Comparison of ENCODE assay signal across 8 mouse cellular contexts in the genomic region with DNA sequence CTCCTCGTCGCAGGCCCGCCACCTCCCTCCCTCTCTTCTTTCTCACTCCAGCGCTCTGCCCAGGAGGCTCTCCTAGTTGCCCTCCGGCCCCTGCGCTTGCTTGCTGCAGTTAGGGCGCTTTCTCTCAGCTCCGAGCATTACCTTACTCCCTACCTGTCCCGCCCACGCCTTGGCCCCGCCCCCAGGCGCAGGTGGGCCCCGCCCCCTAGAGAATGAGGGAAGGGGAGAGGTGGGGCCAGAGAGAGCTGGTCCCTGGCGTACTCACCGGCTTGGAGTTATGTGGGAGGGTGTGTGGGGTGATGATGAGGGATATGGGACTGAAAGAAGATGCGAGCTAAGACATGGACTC. TPM values are rescaled to one million over a fixed set of nuclear protein-coding genes. Genes with fewer than 3 reads are reported as not detected.
DNase-seq lines count a peak whose midpoint lies in the region; ATAC-seq lines count a peak whose summit lies in the region.

No protein-coding gene starts in this region.

- H3K9me3 ChIP-seq in embryonic facial prominence, embryonic 12.5 days, result no peaks in the 10 kb centered on the region
- H3K9me3 ChIP-seq in intestine, embryonic 16.5 days (ENCODE audit: control insufficient read depth, low read length), result no peaks in the 10 kb centered on the region
- H3K9me3 ChIP-seq in liver, embryonic 11.5 days (ENCODE audit: control insufficient read depth, low read length), result no peaks in the 10 kb centered on the region
- no peaks in the 10 kb centered on the region for H3K9me3 ChIP-seq in neural tube, embryonic 12.5 days

- peak; percentile 15; the same call in 1 of the 2 replicates for ATAC-seq in cerebellum, adult (ENCODE audit: insufficient number of reproducible peaks, low FRiP score, low TSS enrichment)
- ATAC-seq in embryonic facial prominence, embryonic 12.5 days (ENCODE audit: insufficient number of reproducible peaks, insufficient read depth, low FRiP score, low TSS enrichment), result peak; percentile 62; the same call in 1 of the 2 replicates
- peak; percentile 91 for ATAC-seq in intestine, embryonic 16.5 days
- 0 out of 2 replicates have a peak, but pooled peaks have one; percentile 10 for ATAC-seq in liver, embryonic 11.5 days (replicated peaks; ENCODE audit: low FRiP score)
- ATAC-seq in neural tube, embryonic 12.5 days (ENCODE audit: low FRiP score, low read depth), result peak; percentile 36; the same call in 1 of the 2 replicates

- no peaks in the 10 kb centered on the region for H3K36me3 ChIP-seq in embryonic facial prominence, embryonic 12.5 days
- no peaks in the 10 kb centered on the region for H3K36me3 ChIP-seq in intestine, embryonic 16.5 days (ENCODE audit: control insufficient read depth, insufficient read depth, low read length)
- no peaks in the 10 kb centered on the region for H3K36me3 ChIP-seq in liver, embryonic 11.5 days (ENCODE audit: control insufficient read depth, insufficient read depth, low read length)
- H3K36me3 ChIP-seq in neural tube, embryonic 12.5 days, result no peaks in the 10 kb centered on the region

- no peaks in the 10 kb centered on the region for H3K4me1 ChIP-seq in embryonic facial prominence, embryonic 12.5 days
- H3K4me1 ChIP-seq in intestine, embryonic 16.5 days (ENCODE audit: control insufficient read depth, insufficient read depth, low read length), result peaks cover 7% of the 10 kb centered on the region; the same call in 1 of the 2 replicates
- H3K4me1 ChIP-seq in liver, embryonic 11.5 days (replicated peaks; ENCODE audit: control insufficient read depth, insufficient read depth, low read length), result peaks cover 6% of the 10 kb centered on the region
- H3K4me1 ChIP-seq in neural tube, embryonic 12.5 days, result peaks cover 12% of the 10 kb centered on the region; the same call in 1 of the 2 replicates

- WGBS in embryonic facial prominence, embryonic 12.5 days, result under 1% methylated on average over 16 of the region's 16 CpGs
- 1% methylated on average over 15 of the region's 16 CpGs for WGBS in intestine, embryonic 16.5 days
- WGBS in liver, embryonic 11.5 days, result 2% methylated on average over 16 of the region's 16 CpGs
- under 1% methylated on average over 16 of the region's 16 CpGs for WGBS in neural tube, embryonic 12.5 days

- H3K27ac ChIP-seq in embryonic facial prominence, embryonic 12.5 days, result peak overlapping the region; percentile 32; the same call in 1 of the 2 replicates
- H3K27ac ChIP-seq in intestine, embryonic 16.5 days (ENCODE audit: low read length), result peak overlapping the region; percentile 65
- H3K27ac ChIP-seq in liver, embryonic 11.5 days (ENCODE audit: low read depth, low read length), result no peak overlapping the region
- H3K27ac ChIP-seq in neural tube, embryonic 12.5 days, result no peak overlapping the region

- H3K9ac ChIP-seq in embryonic facial prominence, embryonic 12.5 days, result peak overlapping the region; percentile 64
- H3K9ac ChIP-seq in intestine, embryonic 16.5 days (ENCODE audit: low read depth, low read length), result peak overlapping the region; percentile 73
- H3K9ac ChIP-seq in liver, embryonic 11.5 days (ENCODE audit: low read depth, low read length), result peak overlapping the region; percentile 50; the same call in 1 of the 2 replicates
- peak overlapping the region; percentile 57 for H3K9ac ChIP-seq in neural tube, embryonic 12.5 days

- no peak for DNase-seq in cerebellum, adult 9-11 months
- peak; percentile 30 for DNase-seq in CD4-positive helper T cell, adult 2 months (ENCODE audit: low read depth, low spot score)
- DNase-seq in liver, embryonic 11.5 days (ENCODE audit: low spot score), result no peak
- peak; percentile 48 to 55 for DNase-seq in urinary bladder, postnatal 36 days (ENCODE audit: low spot score in 2 of 2)

- peaks cover 25% of the 10 kb centered on the region for H3K27me3 ChIP-seq in embryonic facial prominence, embryonic 12.5 days
- no peaks in the 10 kb centered on the region; the same call in 1 of the 2 replicates for H3K27me3 ChIP-seq in intestine, embryonic 16.5 days (replicated peaks; ENCODE audit: control insufficient read depth, insufficient read depth, low read length)
- H3K27me3 ChIP-seq in liver, embryonic 11.5 days (replicated peaks; ENCODE audit: control insufficient read depth, insufficient read depth, low read length), result peaks cover 39% of the 10 kb centered on the region
- peaks cover 34% of the 10 kb centered on the region for H3K27me3 ChIP-seq in neural tube, embryonic 12.5 days (replicated peaks)

- peak overlapping the region; percentile 59 for H3K4me3 ChIP-seq in embryonic facial prominence, embryonic 12.5 days
- H3K4me3 ChIP-seq in intestine, embryonic 16.5 days (ENCODE audit: low read length), result peak overlapping the region; percentile 61
- peak overlapping the region; percentile 63 for H3K4me3 ChIP-seq in liver, embryonic 11.5 days (ENCODE audit: low read depth, low read length)
- peak overlapping the region; percentile 57 for H3K4me3 ChIP-seq in neural tube, embryonic 12.5 days

- H3K4me2 ChIP-seq in embryonic facial prominence, embryonic 12.5 days (replicated peaks), result peak overlapping the region; percentile 96
- peak overlapping the region; percentile 97 for H3K4me2 ChIP-seq in intestine, embryonic 16.5 days (ENCODE audit: low read depth, low read length)
- peak overlapping the region; percentile 97 for H3K4me2 ChIP-seq in liver, embryonic 11.5 days
- peak overlapping the region; percentile 100 for H3K4me2 ChIP-seq in neural tube, embryonic 12.5 days (replicated peaks)

RNA-seq across cellular contexts. Expression of gene B4galnt3, which starts 0.4 kb away (rescaled TPM):
- polyA plus RNA-seq in embryonic facial prominence, embryonic 12.5 days (2016; fragmentation: Nextera tagmentation; extraction: Ambion mirVana), result 1.2 and 1.5 TPM in 2 replicates
- polyA plus RNA-seq in intestine, embryonic 16.5 days (2015; fragmentation: Nextera tagmentation; extraction: Ambion mirVana), result 1.1 and 1.3 TPM in 2 replicates
- polyA plus RNA-seq in liver, embryonic 11.5 days (2014; fragmentation: Nextera tagmentation; extraction: Ambion mirVana), result 0.08 and 0.25 TPM in 2 replicates
- 0.39 and 0.46 TPM in 2 replicates for polyA plus RNA-seq in neural tube, embryonic 12.5 days (2016; fragmentation: Nextera tagmentation; extraction: Ambion mirVana)

RNA-seq across cellular contexts. Expression of gene D330020A13Rik, which starts 0.6 kb away (rescaled TPM):
- polyA plus RNA-seq in embryonic facial prominence, embryonic 12.5 days (2016; fragmentation: Nextera tagmentation; extraction: Ambion mirVana), result 0.72 and 0.79 TPM in 2 replicates
- 0.23 and 0.43 TPM in 2 replicates for polyA plus RNA-seq in intestine, embryonic 16.5 days (2015; fragmentation: Nextera tagmentation; extraction: Ambion mirVana)
- not detected in 2 replicates for polyA plus RNA-seq in liver, embryonic 11.5 days (2014; fragmentation: Nextera tagmentation; extraction: Ambion mirVana)
- polyA plus RNA-seq in neural tube, embryonic 12.5 days (2016; fragmentation: Nextera tagmentation; extraction: Ambion mirVana), result 0.49 TPM in 1 of 2 replicates, not detected in the other

Comparison
In these comparisons a context has a peak if more than half of its experiments do, and no peak if none do; other contexts are left out.
1. ATAC-seq: peak in every context shown above with its lines; median percentile 91 in intestine, embryonic 16.5 days; 62 in embryonic facial prominence, embryonic 12.5 days; 36 in neural tube, embryonic 12.5 days; 15 in cerebellum, adult; 10 in liver, embryonic 11.5 days.
2. DNase-seq: peak in CD4-positive helper T cell, adult 2 months (single experiment) and urinary bladder, postnatal 36 days (2 of 2); none in cerebellum, adult 9-11 months (single experiment) and liver, embryonic 11.5 days (single experiment).
3. H3K27ac ChIP-seq: peak in embryonic facial prominence, embryonic 12.5 days (single experiment) and intestine, embryonic 16.5 days (single experiment); none in liver, embryonic 11.5 days (single experiment) and neural tube, embryonic 12.5 days (single experiment).
4. Peak in every context shown above with its lines, with median percentiles within 50 percentile points of each other: H3K4me2 ChIP-seq, H3K4me3 ChIP-seq and H3K9ac ChIP-seq.